Mouse (Mus musculus): ENCODE measurements around the gene Atp1b2.

DNA sequence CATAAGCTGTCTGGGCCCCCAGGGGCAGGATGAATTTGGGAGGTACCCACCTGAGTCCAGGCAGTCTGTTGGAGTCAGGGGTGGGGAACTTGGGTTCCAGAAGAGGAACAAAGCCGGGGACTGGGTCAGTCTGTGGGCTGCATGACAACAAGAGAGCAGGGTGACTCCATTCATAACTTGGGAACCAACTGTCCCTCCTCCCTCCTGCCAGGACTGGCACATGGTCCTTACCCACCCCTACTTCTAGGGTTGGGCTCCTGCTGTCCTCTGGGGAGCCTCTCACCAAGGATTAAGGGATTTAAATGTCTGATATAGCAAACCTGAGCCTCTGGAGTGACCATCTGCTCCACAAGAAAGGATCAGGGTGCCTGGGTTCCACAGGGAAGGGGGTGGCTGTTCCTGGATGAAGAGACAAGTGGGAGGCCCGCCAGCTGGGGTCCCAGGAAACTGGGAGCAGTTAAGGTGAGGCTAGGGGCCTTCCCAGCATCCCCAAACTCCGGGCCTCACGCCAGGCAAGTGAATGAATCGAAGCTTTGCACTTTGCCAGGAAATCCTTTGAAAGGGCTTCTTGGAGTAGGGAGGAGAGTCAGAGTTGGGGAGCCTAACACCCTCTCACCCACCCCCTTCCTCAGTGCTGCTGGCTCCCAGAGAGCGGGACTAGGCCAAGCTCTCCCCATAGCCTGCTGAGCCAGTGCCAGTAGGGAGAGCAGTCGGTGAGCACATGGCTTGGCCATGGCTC, 13.7 kb downstream of the Atp1b2 start:
- TF ChIP-seq EP300 (IDR thresholded peaks at IDR 0.05; ENCODE audit: insufficient read depth, low read depth, low read length) (no peak), CTCF (IDR thresholded peaks at IDR 0.05) (no peak)

Data from heart, adult 2 months (tissue).